Mouse (Mus musculus) kidney, adult 10 weeks (tissue): ENCODE measurements around the gene Spin2e. TPM values are rescaled to one million over a fixed set of nuclear protein-coding genes. Genes with fewer than 3 reads are reported as not detected.

ENCODE experiments used
- polyA plus RNA-seq: library from polyadenylated mRNA; stranded (reverse); fragments of 350-450 nt; fragmentation: Illumina TruSeq; extraction: RNeasy Lipid Tissue Mini Kit (QIAGEN cat#74804); gene quantifications from one replicate; pipeline ENCODE4 v1.2.3, GENCODE M21; 2014; ENCODE audit warnings: low read depth, low replicate concordance

The Spin2e gene
- not detected for polyA plus RNA-seq

GRCm38 (mm10) chrX:31618820-31619219, at the start of gene Spin2e:
TSS of gene Spin2e (minus strand) at chrX:31618920.

GRCm38 (mm10) chrX:31574183-31574582, 44.5 kb downstream of the Spin2e start, which contains the start of gene Gm21883:
TSS of gene Gm21883 (minus strand) at chrX:31574283.

Other genes with a start within 250 kb of the Spin2e start
- not detected for gene Btbd35f19, start 235.0 kb downstream of the Spin2e start, polyA plus RNA-seq
- gene Gm21883, start 44.6 kb downstream of the Spin2e start, polyA plus RNA-seq, result not detected
- gene Btbd35f25, start 98.2 kb upstream of the Spin2e start, polyA plus RNA-seq, result not detected